Mouse (Mus musculus): ENCODE results near the gene Tmprss13.

The Tmprss13 gene

GRCm38 (mm10) chr9:45318855-45319254 is at the start of gene Tmprss13:
Gene Tmprss13 (plus strand): TSS chr9:45319100.
- no peak for DNase-seq

DNA sequence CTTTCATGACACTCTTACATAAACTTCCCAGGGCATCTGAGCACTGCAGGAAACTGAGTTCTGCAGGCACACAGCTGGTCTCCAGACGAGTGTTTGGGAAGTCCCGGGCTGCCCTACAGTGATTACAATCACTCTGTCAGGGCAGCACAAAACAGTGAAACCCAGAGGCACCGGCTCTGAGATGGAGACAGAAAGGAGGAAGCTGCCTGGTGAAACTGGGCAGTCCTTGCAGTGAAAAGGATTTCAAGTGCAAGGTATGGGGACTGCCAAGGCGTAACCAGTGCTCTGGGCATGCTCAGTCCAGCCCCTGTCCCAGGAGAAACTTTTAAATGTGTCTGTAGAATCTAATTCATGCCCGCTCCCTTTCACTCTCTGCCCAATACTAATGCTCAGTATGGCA is 46.7 kb upstream of the Tmprss13 start:
- no peak for DNase-seq

DNA sequence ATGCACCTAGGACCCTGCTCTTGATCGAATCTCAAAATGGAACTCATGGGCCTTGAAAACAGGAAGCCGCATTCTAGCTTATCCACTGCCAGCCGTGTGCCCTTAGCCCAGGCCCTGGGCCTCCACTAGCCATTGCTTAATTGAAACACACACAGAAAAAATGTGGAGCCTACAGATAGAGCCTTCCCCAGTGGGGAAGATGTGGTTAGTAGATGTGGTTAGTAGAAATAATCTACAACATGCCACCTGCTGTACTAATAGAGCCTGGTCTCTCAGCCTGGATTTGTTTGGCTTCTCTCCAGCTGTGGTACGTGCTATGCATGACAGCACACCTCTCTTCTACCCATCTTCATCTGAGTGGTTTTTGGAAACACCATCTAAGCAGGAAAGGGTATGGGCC is 44.7 kb upstream of the Tmprss13 start:
- no peak for DNase-seq

DNA sequence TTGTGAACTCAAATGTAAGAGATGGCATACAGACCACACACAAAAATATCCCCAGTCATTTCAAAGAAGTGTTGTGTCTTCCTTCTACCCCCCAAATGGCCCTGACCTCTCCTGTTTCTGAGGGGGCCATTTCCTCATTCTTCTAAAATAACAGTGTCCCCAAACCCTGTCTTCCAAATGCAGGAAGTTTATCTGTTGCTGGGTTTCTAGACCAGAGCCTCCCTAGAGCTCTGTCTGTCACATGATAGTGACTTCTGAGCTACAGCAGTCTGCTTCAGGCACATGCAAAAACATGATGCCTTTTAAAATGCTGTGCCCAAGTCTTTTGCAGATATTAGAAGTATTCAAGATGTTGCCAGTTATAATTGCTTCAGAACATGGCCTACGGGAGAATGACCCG is 44.3 kb upstream of the Tmprss13 start:
- DNase-seq = no peak

DNA sequence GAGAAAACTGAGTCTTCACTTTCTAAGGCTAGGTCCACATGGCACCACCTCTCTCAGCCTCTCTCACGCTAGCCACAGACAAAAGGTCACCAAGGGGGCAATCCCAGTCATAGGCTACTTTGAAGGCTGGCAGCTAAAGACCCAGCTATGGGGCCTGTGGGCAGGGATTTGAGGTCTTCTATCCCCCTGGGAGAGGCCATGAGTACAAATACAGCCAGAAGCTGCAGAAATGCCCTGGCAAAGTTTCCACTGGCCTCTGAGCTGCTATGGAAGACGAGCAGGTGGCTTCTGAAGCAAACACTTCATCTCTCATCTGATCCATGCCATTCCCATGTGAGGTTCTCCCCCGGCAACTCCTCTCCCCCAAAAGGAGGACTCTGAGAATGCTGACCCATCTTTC is 38.8 kb upstream of the Tmprss13 start:
- no peak for DNase-seq

GRCm38 (mm10) chr9:45280891-45281290 is 38.0 kb upstream of the Tmprss13 start:
- no peak for DNase-seq

GRCm38 (mm10) chr9:45282466-45282865 is 36.4 kb upstream of the Tmprss13 start:
- DNase-seq = no peak

- no peak for DNase-seq
Measured at GRCm38 (mm10) chr9:45291481-45292168, 27.3 kb upstream of the Tmprss13 start.

DNA sequence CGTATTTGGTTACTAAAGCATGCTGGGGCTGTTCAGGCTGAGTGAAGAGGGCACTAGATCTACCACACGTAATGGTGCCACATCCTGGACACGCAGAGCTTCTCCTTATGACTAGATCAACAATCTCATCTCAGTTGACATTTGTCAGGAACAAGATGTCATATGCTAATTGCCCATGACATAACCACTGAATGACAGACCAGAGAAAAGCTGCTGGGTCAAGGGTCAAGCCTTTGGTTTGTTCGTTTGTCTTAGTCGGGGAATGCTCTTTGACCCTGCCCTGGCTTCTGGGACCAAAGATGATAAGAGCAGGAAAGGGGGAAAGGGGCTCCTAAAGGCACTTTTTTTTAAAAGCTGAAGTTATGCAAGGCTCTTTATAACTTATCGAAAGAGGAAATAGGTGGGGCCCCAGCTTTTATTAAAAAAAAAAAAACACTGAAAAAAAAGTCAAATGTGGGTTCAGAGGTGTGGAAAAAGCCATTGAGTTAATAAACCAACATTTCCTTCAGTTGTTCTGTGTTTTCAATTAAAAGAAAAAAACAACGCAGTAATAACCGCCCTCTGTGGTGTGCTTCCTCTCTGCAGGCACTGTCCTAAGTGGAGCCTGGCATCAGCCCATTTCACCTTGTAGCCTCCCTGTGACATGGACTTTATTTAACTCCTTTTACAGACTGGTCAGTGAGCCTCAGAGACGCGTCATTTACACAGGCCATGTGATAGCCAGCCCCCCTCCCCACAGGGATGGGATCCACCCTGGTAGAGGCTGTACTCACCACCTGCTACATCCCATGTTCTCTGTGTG is 24.5 kb upstream of the Tmprss13 start:
- no peak for DNase-seq

DNA sequence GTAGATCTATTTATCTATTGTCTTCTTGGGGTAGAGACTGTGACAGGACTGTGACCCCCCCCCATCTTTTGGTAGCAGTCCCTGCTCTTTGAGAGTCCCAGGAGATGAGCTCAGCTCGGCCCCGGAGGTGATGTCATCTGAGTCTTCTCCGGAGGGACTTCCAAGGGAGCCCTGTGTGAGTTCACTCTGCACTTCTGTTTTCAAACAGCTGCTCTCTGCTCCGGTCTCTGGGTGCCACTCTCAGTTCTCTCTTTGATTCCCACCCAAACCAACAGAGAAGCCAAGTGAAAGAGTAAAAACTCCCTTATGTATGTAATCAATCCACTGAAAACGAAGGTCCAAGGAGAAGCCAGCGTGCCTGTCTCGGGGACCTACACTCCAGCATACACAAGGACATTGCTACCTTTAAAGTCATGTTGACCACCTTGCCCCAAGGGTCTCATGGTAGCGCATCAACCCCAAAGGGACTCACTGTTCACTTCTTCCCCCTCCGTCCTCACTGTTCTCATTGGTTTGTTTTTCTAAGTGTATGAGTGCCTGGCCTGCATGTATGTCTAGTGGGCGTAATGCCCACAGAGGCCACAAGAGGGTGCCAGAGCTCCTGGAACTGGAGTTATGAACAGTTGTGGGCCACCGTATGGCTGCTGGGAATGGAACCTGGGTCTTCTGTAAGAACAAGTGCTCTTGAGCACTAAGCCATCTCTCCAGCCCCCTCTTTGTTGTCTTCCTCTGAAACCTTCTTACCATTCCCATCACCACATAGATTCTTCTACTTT is 19.5 kb upstream of the Tmprss13 start:
- peak; percentile 49 for DNase-seq

DNA sequence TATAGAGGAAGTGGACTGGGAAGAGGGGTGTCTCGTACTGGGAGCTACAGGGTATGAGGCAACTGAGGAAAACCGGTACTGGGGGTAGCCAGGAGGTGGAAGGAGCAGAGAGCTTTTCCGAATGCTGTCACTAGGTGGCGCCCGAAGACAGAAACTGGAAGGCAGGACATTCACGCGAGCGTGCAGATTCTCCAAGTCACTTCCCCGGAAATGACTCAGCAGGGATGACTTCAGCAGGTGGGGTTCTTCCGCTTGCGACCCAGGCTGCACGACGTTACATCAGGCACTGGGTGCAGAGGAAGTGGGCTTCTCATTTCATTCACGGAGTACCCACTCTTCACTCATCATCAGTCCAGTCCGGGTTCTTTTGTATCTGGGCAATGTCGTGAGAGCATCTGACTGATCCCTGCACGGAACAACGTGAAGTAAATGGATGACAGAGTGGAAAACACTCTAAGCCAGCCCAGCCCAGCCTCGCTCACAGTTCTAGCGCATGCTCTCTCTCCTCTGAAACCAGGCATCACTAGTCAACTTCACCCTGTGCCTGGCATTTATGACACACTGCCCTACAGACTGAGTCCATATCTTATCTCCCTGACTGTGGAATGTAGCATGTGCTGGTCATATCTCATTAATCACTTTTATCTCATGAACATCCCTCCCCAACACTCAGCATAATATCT is 18.3 kb upstream of the Tmprss13 start:
- peak; percentile 93 for DNase-seq

DNA sequence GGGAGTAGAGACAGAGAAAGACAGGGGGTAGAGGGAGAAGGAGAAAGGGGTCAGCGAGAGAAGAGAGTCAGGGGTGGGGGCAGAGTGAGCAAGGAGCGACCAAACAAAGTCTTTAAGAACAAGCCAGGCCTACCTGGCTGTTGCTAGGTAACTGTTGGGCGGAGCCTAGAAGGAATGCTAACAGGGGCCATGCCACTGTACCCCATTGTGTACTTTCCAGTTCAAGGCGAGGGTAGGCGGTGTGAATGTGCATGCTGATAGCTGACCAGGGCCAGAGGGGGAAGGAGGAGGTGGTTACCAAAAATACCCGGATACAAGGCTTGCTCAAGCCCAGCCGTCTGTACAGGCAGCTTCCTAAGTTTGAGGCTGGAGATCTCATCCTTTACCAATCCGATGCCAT is 17.1 kb upstream of the Tmprss13 start:
- DNase-seq = no peak

DNA sequence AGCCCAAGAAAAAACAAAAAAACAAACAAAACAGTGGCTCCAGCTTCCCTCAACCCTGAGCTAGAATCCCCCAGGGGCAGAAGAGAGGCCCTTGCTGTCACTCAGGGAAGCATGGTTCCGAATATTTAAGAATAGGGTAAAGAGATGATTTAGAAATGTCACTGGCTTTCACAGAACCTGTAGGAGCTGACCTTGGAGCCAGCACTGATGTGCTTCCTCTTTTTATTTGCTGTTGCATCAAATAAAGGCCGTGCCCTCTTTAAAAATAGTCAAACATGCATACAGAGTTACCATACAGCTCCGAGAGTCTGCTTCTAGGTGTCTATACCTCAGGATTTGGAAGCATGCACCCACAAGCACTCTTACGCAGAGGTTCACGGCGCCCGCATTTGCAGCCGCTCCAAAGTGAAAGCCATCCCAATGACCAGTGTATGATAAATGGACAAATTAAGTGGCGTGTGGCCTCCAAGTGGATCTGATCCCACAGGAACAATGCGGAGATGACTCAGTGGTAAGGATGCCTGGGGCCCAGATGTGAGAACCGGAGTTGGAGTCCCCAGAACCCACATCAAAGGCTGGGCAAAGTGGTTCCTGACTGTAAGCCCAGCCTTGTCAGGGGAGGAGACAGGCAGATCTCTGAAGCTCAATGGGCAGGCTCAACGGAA is 12.0 kb upstream of the Tmprss13 start:
- no peak for DNase-seq

- no peak for DNase-seq
Measured at GRCm38 (mm10) chr9:45308521-45308920, 10.4 kb upstream of the Tmprss13 start.

DNA sequence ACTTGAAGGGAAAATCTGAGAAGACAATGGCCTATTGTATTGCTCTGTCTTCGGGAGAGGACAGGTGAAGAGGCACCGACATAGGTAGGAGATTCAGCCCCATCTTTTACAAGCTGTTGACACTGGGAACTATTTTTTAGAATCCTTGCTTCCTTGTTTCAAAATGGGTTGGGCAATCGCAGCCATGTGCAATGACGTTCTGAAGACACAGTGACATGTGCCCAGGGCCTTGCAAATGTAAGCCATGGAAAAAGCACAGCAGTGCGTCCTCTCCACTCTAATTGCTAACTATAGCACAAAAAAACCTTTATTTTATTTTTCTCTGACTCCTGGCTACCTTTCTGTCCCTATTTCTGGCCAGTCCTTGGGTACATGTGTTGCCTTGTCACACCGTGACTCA is 7.0 kb upstream of the Tmprss13 start:
- no peak for DNase-seq

- no peak for DNase-seq
Measured at GRCm38 (mm10) chr9:45313913-45314312, 5.0 kb upstream of the Tmprss13 start.

DNA sequence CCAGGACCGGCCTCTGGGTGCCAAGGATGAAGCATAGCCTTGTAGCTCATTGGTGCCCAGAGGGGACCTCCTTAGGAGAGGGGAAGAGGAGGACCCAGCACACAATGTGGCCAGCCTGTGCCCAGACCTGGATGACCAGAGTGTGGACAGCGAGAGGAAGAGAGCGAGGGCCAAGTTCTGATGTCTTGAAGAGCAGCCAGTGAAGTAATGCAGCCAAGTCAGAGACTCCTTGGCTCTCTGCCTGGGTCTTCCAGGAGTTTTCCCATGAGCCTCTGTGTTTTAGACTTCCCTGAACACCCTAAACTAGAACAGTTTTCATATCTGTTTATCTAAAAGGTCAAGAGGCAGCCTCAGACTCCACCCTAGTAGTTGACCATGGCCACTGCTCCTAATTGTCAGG is 1.3 kb upstream of the Tmprss13 start:
- DNase-seq = peak; percentile 43

DNA sequence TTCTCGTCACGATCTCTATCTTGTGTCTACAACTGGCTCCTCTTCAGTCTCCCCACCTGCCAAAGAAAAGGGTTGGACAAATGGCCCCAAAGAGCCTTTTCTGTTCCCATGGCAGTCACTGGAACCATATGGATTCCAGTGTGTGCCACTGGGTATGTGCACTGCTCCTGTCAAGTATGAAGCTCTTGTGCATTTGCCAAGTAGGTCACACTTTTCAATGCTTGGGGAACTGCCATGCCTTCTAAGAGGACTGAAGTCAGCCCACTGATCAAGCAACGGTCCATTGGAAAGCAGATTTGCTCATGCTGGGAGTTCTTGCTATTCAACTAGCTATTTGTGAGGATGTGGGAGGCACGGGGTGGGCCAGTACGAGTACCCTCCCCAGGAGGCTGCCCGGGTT is 2.6 kb downstream of the Tmprss13 start:
- no peak for DNase-seq

DNA sequence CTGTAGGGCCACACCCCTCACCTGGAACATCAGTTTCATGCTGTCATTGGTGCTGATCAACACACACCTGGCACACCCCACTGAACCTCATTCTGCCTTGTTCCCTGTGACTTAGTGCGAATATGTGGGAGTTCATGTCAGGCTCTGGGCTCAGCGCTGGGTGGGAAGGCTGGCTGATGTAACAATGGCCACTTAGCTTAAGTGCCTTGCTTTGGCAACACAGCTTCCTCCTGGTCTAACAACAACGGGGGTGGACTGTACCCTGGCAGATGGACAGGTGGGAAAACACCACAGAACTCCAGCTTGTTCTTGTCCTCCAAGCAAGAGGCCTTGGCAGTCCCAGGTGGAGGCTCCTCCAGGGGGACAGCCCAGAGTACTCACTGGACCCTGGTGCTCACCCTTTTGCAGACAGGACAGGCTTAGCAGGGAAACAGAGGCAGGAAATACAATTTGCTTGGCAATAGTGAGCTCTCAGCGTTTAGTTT is 3.1 kb downstream of the Tmprss13 start:
- DNase-seq = no peak

DNA sequence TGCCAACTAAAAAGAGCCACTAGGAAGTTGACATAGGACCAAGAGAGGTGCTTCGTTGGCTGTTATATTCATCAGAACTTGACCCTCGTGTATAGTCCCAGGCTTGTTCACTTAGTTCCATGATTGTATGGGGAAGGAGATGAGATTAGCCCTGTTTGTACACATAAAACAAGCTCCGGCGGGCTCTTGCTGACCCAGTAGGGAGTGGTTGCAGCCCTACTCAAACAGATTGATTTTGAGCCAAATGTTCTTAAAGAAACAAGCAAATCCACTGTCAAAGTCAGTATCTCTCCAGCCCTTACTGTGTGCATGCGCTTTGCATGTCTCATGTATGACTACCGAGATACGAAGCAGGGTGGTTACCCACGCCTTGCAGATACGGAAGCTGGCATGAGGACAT is 7.5 kb downstream of the Tmprss13 start:
- no peak for DNase-seq

DNA sequence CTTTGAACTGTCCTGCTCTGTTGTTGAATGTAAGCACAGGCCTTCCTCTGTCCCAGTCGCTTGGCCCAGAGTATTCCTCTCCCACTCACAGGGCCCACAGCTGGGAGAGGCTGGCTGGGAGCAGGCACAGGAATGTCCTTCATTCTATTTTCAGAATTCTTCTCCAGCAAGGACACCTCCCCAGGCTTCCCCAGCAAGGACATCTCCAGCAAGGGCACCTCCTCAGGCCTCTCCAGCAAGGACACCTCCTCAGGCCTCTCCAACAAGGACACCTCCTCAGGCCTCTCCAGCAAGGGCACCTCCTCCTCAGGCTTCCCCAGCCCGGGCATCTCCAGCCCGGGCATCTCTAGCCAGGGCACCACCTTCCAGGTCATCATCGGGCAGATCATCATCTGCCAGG is 9.4 kb downstream of the Tmprss13 start:
- no peak for DNase-seq

GRCm38 (mm10) chr9:45329577-45329976 is 10.7 kb downstream of the Tmprss13 start:
- no peak for DNase-seq
